Mouse (Mus musculus) neural tube, embryonic 14.5 days (tissue): ENCODE measurements around the gene Cbr1. TPM values are rescaled to one million over a fixed set of nuclear protein-coding genes. Genes with fewer than 3 reads are reported as not detected.

Experiments
- ATAC-seq: fragments of 200-750 bp; cut with Nextera tagmentation; 2 replicates; pipeline ENCODE4 v1.8.0; 2017; ENCODE audit warnings: low read depth, mild to moderate bottlenecking, moderate TSS enrichment, moderate library complexity
- H3K27ac ChIP-seq: fragments of 300-500 bp; sonication (generic); 2 replicates; pipeline ENCODE4 v1.5.1; 2014; ENCODE audit warnings: low read depth, mild to moderate bottlenecking, control low read depth, low read length, moderate library complexity, mixed read lengths
- H3K27me3 ChIP-seq: fragments of 300-500 bp; sonication (generic); 2 replicates; pipeline ENCODE4 v1.6.1; 2014; ENCODE audit warnings: low read length; ENCODE audit not compliant: control insufficient read depth, insufficient read depth
- H3K36me3 ChIP-seq: fragments of 300-500 bp; sonication (generic); 2 replicates; pipeline ENCODE4 v1.6.1; 2014; ENCODE audit warnings: low read length, mixed read lengths; ENCODE audit not compliant: control insufficient read depth, insufficient read depth
- H3K4me1 ChIP-seq: fragments of 300-500 bp; sonication (generic); 2 replicates; pipeline ENCODE4 v1.6.1; 2014; ENCODE audit warnings: low read length; ENCODE audit not compliant: control insufficient read depth, insufficient read depth
- H3K4me2 ChIP-seq: fragments of 300-500 bp; sonication (generic); 2 replicates; pipeline ENCODE4 v1.6.1; 2014; ENCODE audit warnings: mild to moderate bottlenecking, low read depth, low read length, control low read depth
- H3K4me3 ChIP-seq: fragments of 300-500 bp; sonication (generic); 2 replicates; pipeline ENCODE4 v1.5.1; 2014; ENCODE audit warnings: low read depth, low read length, control low read depth, mixed read lengths
- H3K9ac ChIP-seq: fragments of 300-500 bp; sonication (generic); replicated peaks from 2 replicates; pipeline ENCODE4 v1.6.1; 2014; ENCODE audit warnings: low read depth, mild to moderate bottlenecking, control low read depth, low read length, mixed read lengths
- H3K9me3 ChIP-seq: fragments of 300-500 bp; sonication (generic); 2 replicates; pipeline ENCODE4 v1.6.1; 2016; ENCODE audit warnings: low read length; ENCODE audit not compliant: control insufficient read depth
- WGBS: fragments of 180-500 bp; shearing (Covaris S2); extraction: QIAGEN DNeasy Blood & Tissue Kit; methylation state at CpG from one replicate; pipeline ENCODE4 v1.1.7; 2014; 5-methylcytosine and 5-hydroxymethylcytosine counted together
- polyA plus RNA-seq: library from polyadenylated mRNA; unstranded; fragments of >200 nt; fragmentation: Nextera tagmentation; extraction: Ambion mirVana; gene quantifications from 2 replicates; pipeline ENCODE4 v1.2.1, GENCODE M21; 2014

Gene Cbr1
- polyA plus RNA-seq, 1 experiment from 2014 or later = 143 TPM

DNA sequence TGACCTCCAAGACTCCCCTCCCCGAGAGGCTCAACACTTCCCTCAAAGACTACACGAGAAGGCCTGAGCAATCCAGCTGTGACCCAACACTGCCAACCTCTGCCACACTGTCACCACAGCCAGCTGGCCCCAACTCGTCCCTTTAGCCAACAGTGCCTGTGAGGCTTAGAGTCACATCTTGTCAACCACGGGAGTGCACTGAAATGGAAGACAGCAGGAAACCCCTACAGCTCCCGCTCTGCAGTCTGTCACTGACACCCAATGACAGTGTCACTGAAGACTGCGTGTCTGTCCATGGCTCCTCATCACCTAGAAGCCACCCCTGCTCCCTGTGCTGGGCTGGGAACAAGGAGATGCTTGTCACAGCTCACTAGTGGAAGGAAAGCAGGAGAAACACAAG, 24.5 kb upstream of the Cbr1 start:
- 79% methylated on average over 6 of the region's 6 CpGs for WGBS
- Histone ChIP-seq H3K4me2 (no peak overlapping the region), H3K36me3 (peaks cover 16% of the 10 kb centered on the region), H3K27me3 (no peaks in the 10 kb centered on the region), H3K27ac (no peak overlapping the region), H3K4me1 (no peaks in the 10 kb centered on the region), H3K9me3 (no peaks in the 10 kb centered on the region), H3K4me3 (no peak overlapping the region), H3K9ac (no peak overlapping the region)
- ATAC-seq = no peak

DNA sequence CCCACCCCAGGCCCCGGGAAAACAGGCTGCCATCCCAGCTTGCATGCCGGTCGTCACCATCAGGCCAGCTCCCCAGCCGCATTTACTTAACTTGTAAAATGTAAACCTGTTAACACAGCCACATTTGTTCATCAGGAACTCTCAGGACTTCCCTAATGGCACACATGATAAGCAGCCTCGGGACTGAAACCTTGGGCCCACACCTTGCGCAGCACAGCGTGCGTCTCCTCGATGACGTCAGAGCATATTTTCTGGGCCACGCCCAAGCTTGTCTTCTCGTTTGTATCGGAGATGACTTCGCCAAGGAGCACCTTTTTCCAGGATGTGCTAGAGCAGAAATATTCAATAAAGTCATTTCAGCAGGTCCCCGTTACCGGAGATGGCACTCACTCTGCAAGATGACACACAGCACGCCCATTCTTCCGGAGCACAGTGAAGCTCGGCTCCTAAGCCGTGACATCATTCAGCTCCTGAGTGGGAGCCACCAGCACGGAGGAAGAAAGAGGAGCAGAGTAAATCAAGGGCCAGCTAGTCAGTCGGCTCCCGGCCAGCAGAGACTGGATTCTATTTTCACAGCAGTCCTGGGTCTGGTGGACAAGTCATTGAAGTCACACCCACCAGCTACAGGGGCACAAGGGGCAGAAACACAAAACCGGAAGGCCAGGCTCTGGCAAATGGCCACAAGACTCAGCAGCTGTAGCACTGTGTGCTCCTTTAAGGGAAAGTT, 20.5 kb upstream of the Cbr1 start:
- 91% methylated on average over 24 of the region's 24 CpGs for WGBS
- Histone ChIP-seq H3K9ac (no peak overlapping the region), H3K27me3 (no peaks in the 10 kb centered on the region), H3K27ac (no peak overlapping the region), H3K4me3 (no peak overlapping the region), H3K36me3 (peaks cover 19% of the 10 kb centered on the region), H3K9me3 (no peaks in the 10 kb centered on the region), H3K4me2 (no peak overlapping the region), H3K4me1 (no peaks in the 10 kb centered on the region)
- no peak for ATAC-seq

DNA sequence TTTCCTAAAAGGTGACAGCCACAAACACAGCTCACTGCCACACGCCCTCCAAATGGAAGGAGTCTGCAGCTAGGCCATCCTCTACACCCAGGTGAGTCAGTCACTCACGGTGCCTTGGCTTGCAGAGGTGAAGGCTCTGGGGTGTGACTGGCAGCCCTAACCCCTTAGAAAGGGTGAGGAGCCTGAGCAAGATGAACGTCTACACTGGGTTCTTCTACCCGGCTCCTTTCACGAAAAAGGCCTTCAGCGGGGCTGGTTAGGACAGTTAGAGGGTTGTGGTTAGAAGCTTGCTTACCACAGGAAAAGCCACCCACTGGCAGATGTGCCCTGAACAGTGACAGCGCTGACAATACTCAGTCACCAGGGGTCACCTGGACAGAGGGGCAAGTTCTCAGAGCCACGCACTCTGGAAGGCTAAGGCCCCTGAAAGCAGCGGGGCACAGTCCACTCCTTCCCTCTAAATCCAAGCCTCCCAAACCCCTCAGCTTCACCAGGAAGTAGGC, 19.9 kb upstream of the Cbr1 start:
- ATAC-seq = no peak
- Histone ChIP-seq H3K4me2 (no peak overlapping the region), H3K9ac (no peak overlapping the region), H3K4me3 (no peak overlapping the region), H3K4me1 (no peaks in the 10 kb centered on the region), H3K27ac (no peak overlapping the region), H3K9me3 (no peaks in the 10 kb centered on the region), H3K27me3 (no peaks in the 10 kb centered on the region), H3K36me3 (peaks cover 20% of the 10 kb centered on the region)
- 94% methylated on average over 9 of the region's 9 CpGs for WGBS

DNA sequence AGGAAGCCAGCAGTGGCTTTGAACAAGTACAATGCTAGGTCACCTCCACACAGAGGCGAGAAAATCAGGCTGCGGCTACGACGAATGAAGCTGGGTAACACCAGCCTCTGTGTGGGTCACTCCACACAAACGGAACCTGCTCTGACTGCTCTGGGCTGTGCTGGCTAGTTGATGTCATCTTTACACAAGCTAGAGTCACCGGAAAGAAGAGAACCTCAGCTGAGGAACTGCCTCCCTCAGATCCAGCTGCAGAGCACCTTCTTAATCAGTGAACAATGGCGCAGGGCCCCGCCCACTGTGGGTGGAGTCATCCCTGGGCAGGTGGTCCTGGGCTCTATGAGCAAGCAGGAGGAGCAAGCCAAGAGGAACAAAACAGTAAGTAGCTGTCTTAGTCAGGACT, 19.3 kb upstream of the Cbr1 start:
- Histone ChIP-seq H3K4me2 (no peak overlapping the region), H3K27ac (no peak overlapping the region), H3K36me3 (peaks cover 22% of the 10 kb centered on the region), H3K9ac (no peak overlapping the region), H3K4me3 (no peak overlapping the region), H3K27me3 (no peaks in the 10 kb centered on the region), H3K9me3 (no peaks in the 10 kb centered on the region), H3K4me1 (no peaks in the 10 kb centered on the region)
- WGBS = 66% methylated on average over 8 of the region's 8 CpGs
- no peak for ATAC-seq

DNA sequence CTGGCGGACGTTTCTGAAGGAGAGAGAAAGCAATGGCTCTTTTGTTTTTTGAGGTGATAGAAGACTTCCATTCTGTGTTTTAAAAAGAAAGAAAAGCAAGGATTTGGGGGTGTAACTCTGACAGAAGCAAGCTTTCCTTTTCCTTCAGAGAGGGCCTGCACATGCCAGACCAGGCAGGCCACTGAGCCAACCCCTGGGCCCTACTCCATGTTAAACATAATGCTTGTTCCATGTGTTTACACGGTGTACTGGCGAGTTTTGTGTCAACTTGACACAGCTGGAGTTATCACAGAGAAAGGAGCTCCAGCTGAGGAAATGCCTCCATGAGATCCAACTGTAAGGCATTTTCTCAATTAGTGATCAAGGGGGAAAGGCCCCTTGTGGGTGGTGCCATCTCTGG, 17.4 kb upstream of the Cbr1 start:
- Histone ChIP-seq H3K4me2 (no peak overlapping the region), H3K27ac (no peak overlapping the region), H3K4me1 (no peaks in the 10 kb centered on the region), H3K4me3 (no peak overlapping the region), H3K9ac (no peak overlapping the region), H3K27me3 (no peaks in the 10 kb centered on the region), H3K9me3 (no peaks in the 10 kb centered on the region), H3K36me3 (peaks cover 22% of the 10 kb centered on the region)
- 62% methylated on average over 4 of the region's 4 CpGs for WGBS
- no peak for ATAC-seq

DNA sequence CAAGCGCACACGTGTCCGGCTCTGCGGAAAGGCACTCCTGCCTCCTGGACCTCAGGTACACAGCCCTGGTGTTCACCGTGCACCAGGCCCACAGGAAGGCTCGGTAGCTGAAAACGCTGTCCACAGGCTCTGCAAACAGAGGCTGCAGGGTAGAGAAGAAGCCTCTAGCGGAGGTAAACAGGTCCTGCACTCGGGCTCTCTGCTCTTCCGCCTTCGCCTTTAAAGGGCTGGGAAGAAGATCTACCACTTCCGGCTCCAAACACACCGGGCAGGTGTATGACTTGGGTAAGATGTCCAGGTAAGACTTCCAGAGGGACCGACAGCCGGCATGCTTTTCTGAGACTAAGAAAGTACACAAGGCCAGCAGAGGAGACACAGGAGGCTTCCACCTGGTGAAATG, 14.7 kb upstream of the Cbr1 start:
- 96% methylated on average over 15 of the region's 15 CpGs for WGBS
- Histone ChIP-seq H3K27ac (no peak overlapping the region), H3K27me3 (no peaks in the 10 kb centered on the region), H3K4me1 (no peaks in the 10 kb centered on the region), H3K9ac (no peak overlapping the region), H3K36me3 (peaks cover 14% of the 10 kb centered on the region; the same call in 1 of the 2 replicates), H3K4me3 (no peak overlapping the region), H3K4me2 (no peak overlapping the region), H3K9me3 (no peaks in the 10 kb centered on the region)
- ATAC-seq = no peak

DNA sequence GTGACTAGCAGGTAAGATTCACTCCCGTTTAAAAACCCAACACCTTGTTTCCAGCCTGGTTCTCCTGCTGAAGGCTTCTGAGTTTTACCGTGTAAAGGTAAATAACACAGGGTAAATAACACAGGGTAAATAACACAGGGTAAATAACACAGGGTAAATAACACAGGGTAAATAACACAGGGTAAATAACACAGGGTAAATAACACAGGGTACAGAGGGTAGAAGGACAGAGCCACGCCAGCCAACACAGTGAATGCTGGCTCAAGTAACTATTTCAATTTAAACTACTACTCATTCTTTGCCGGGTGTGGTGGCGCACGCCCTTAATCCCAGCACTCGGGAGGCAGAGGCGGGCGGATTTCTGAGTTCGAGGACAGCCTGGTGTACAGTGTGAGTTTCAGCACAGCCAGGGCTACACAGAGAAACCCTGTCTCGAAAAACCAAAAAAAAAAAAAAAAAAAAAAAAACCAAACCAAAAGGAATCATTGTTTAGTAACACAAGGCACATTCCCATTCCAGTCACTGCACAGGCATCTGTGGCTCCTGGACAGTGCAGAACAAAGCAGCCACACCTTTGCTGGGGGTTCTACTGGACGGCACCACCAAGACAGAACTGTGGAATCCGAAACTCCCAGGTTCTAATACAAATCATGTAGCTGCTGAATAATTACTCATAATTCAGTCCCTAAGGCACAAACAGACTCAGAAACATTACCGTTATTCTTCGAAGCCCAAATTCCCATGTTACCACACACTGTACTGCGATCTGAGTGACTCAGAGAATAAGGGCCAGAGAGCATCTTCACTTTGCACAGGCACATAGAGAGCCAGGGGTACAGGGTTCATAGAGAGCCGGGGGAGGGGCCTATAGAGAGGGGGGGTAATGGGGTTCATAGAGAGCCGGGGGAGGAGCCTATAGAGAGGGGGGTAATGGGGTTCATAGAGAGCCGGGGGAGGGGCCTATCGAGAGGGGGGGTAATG, 13.9 kb upstream of the Cbr1 start:
- no peaks in the 10 kb centered on the region for H3K27me3 ChIP-seq
- WGBS = 91% methylated on average over 20 of the region's 20 CpGs
- ATAC-seq = no peak
- no peak overlapping the region for H3K9ac ChIP-seq
- H3K9me3 ChIP-seq = no peaks in the 10 kb centered on the region
- no peak overlapping the region for H3K4me3 ChIP-seq
- 0 out of 2 replicates have a peak, but pooled peaks cover 10% of the 10 kb centered on the region for H3K36me3 ChIP-seq
- H3K4me2 ChIP-seq = no peak overlapping the region
- H3K27ac ChIP-seq = no peak overlapping the region
- no peaks in the 10 kb centered on the region for H3K4me1 ChIP-seq

DNA sequence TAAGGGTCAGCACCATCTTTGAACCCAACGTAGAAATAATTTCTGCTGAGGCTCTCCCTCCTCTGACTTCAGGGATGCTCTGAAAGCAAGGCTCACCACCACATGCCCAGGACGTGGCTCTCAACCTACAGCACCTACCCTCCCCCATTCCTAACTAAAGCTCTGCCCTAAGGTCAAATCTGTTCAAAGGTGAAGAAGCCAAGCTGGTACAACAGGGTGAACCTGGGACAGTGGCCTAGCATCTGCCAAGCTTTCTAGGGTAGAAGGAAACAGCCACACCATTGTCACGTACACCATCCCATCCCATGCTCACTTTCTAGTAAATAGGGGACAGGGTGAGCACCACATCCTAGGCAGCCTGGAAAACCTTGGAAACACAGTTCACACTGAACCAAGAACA, 12.9 kb upstream of the Cbr1 start:
- Histone ChIP-seq H3K9me3 (no peaks in the 10 kb centered on the region), H3K27me3 (no peaks in the 10 kb centered on the region), H3K27ac (no peak overlapping the region), H3K4me3 (no peak overlapping the region), H3K36me3 (0 out of 2 replicates have a peak, but pooled peaks cover 10% of the 10 kb centered on the region), H3K9ac (no peak overlapping the region), H3K4me1 (no peaks in the 10 kb centered on the region), H3K4me2 (no peak overlapping the region)
- 97% methylated on average over 3 of the region's 3 CpGs for WGBS
- no peak for ATAC-seq

DNA sequence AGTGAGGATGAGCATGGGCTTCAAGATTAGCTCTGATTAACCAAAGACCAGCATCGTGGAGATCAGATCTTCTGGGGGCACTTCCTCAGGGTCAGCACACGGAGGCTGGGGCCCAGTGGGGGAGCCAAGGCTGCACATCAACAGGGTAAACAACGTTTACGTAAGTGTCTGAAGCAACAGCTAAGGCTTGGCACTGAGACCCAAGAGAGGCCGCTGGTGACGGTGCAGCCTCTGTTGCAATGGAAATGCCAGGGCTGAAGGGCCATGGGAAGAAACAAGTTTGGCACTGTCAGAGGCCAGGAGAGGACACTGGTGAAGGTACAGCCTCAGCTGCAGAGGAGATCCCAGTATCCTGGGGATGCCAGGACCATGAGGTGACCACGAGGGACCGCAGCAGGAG, 12.2 kb upstream of the Cbr1 start:
- Histone ChIP-seq H3K9ac (no peak overlapping the region), H3K27me3 (no peaks in the 10 kb centered on the region), H3K27ac (no peak overlapping the region), H3K4me3 (no peak overlapping the region), H3K36me3 (0 out of 2 replicates have a peak, but pooled peaks cover 10% of the 10 kb centered on the region), H3K9me3 (no peaks in the 10 kb centered on the region), H3K4me2 (no peak overlapping the region), H3K4me1 (no peaks in the 10 kb centered on the region)
- 90% methylated on average over 8 of the region's 8 CpGs for WGBS
- ATAC-seq = no peak
